Mouse (Mus musculus) gastrocnemius, adult 2 months (tissue): ENCODE data around the gene Asb18. TPM values are rescaled to one million over a fixed set of nuclear protein-coding genes. Genes with fewer than 3 reads are reported as not detected.
A peak's percentile ranks its signal among the peaks of the same experiment; 100 is the strongest.

Experiments
- DNase-seq: peaks from one replicate; pipeline ENCODE4 v3.0.0; 2022
- H3K27ac ChIP-seq: fragments of 200-600 bp; 2 replicates; pipeline ENCODE4 v1.8.1; 2022; ENCODE audit warnings: mild to moderate bottlenecking
- H3K4me3 ChIP-seq: fragments of 200-600 bp; 2 replicates; pipeline ENCODE4 v1.8.1; 2022; ENCODE audit warnings: mild to moderate bottlenecking, moderate library complexity
- CTCF ChIP-seq: fragments of 200-600 bp; IDR thresholded peaks from 2 replicates; pipeline ENCODE4 v1.8.1; 2022; ENCODE audit warnings: antibody characterized with exemption, mild to moderate bottlenecking, moderate library complexity
- intact Hi-C: fragments of 180-260 bp; cut with DNase I; formaldehyde crosslinking; loops from one replicate; pipeline ENCODE4 v1.15.1; 2025
- total RNA-seq, 2 experiments: library from RNA; stranded (reverse); gene quantifications; 2 replicates each; pipeline ENCODE4 v1.2.3; 2021

The Asb18 gene
- total RNA-seq, 2 experiments from 2014 or later, result 18.0 to 39.9 TPM

- intact Hi-C loops, result no loop called here
These were observed 85.8 kb downstream of the Asb18 start for GRCm38 (mm10) chr1:89928676-89929075.

GRCm38 (mm10) chr1:89927061-89927661 is 87.3 kb downstream of the Asb18 start:
- DNase-seq, result no peak
- no peak overlapping the region for H3K27ac ChIP-seq
- intact Hi-C loops, result no loop called here
- no peak for TF ChIP-seq CTCF
- peak overlapping the region; percentile 61 for H3K4me3 ChIP-seq

More at GRCm38 (mm10) chr1:89928676-89929075, 85.8 kb downstream of the Asb18 start:
- DNase-seq, result no peak
- Histone ChIP-seq H3K4me3 (peak overlapping the region; percentile 43), H3K27ac (no peak overlapping the region)
- no peak for TF ChIP-seq CTCF

GRCm38 (mm10) chr1:89926583-89927060 is 87.8 kb downstream of the Asb18 start:
- intact Hi-C loops, result no loop called here
- DNase-seq, result no peak
- peak overlapping the region; percentile 61 for H3K4me3 ChIP-seq
- no peak for TF ChIP-seq CTCF
- no peak overlapping the region for H3K27ac ChIP-seq

- no peak overlapping the region for H3K4me3 ChIP-seq
- DNase-seq, result no peak
- H3K27ac ChIP-seq, result no peak overlapping the region
- intact Hi-C loops, result no loop called here
- no peak for TF ChIP-seq CTCF
These were observed 88.8 kb downstream of the Asb18 start for GRCm38 (mm10) chr1:89925501-89926190.

GRCm38 (mm10) chr1:89923642-89924020 is 90.8 kb downstream of the Asb18 start:
- no peak overlapping the region for H3K27ac ChIP-seq
- DNase-seq, result no peak
- TF ChIP-seq CTCF, result no peak
- intact Hi-C loops, result no loop called here
- no peak overlapping the region for H3K4me3 ChIP-seq

DNA sequence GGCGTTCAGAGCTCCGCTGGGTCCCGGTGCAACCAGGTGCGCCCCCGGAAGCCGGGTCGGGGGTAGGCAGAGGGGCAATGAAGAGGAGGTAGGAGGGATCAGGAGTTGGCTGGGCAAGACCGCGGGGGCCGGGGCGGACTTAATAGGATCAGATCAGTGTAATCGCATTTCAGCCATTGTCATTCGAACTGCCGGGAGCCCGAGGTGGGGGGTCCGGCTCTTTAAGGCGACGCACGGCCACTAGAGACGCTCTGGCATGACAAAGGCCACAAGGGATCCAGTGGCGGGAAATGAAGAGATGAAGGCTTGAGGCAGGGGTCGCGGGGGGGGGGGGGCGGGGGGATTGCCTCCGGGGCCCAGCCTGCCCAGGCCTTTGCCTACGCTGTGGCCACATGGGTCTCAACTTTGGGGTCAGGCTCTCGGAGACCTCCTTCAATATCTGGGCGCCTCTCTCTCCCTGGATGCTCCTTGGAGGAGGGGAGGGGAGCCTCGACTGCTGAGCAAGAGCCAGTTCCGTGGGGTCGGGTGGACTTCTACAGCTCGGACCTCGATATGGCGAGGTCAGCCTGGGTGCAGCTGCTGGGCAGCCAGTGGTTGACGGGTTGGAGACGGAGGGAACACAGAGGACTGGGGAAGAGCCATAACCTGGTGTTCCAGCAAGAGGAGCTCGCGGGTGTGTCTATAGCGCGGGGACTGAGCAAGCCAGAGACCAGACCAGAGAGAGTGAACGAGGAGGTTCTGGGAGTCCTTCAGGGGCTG is 91.4 kb downstream of the Asb18 start:
- intact Hi-C loops, result no loop called here
- no peak for DNase-seq
- H3K27ac ChIP-seq, result no peak overlapping the region
- no peak overlapping the region for H3K4me3 ChIP-seq
- no peak for TF ChIP-seq CTCF

DNA sequence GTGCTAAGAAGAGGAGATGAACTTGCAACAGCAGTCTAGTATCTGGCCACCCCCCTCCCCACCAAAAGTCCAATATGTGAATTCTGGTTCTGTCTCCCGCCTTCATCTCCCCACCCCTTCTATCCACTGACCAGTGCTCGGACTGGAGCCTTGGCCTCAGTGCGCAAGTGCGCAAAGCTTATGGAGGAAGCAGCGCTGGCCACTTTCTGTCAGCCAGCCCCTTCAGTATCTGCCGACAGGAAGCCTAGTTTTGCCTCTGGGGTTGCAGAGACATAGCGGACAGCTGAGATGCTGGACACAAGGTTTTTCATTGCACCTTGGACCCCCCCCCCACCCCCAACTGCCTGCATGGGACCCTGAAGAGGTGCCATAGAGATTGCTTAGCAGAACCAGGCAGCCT is 92.2 kb downstream of the Asb18 start:
- no peak for TF ChIP-seq CTCF
- Histone ChIP-seq H3K4me3 (no peak overlapping the region), H3K27ac (no peak overlapping the region)
- intact Hi-C loops, result no loop called here
- no peak for DNase-seq

GRCm38 (mm10) chr1:89921806-89922205 is 92.7 kb downstream of the Asb18 start:
- Histone ChIP-seq H3K27ac (no peak overlapping the region), H3K4me3 (no peak overlapping the region)
- intact Hi-C loops, result no loop called here
- no peak for DNase-seq
- no peak for TF ChIP-seq CTCF

DNA sequence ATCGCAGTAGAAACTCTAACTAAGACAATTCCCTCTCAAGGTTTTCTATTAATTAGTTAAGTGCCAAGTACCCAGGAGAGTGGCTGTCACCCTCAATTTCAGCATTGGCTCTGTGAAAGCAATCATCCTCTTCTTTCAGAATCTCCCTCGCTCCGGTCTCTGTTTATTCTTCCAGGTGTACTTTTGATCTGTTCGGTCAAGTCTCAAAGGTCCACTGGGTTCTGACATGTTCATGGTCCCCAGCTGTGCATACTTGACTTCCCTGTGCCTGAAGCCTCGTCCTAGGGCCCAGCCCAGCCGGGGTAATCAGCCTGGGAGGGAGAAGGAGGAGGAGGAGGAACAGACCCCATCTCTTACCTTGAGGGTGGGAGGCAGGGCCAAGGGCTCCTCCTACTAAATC is 95.3 kb downstream of the Asb18 start:
- Histone ChIP-seq H3K27ac (no peak overlapping the region), H3K4me3 (no peak overlapping the region)
- no peak for TF ChIP-seq CTCF
- no peak for DNase-seq
- intact Hi-C loops, result no loop called here

DNA sequence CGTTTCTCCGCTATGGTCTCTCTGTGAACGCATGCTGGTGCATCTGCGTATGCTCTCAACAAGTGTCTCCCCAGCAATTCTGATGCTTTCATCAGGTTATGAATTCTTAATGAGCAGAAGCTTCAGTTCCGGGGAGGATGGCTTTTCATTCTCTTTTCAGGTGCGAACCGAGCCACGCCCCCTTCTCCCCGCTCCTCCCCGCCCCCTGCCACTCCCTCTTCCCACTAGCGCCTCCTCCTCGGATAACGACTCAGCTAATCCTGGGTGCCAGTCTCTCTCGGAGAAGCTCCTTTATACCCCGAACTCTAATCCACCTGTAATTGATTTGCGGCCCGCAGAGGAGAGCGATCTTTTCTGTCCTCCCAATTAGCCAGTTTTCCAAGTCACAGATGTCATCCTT is 96.4 kb downstream of the Asb18 start:
- intact Hi-C loops, result no loop called here
- no peak overlapping the region for H3K27ac ChIP-seq
- no peak for DNase-seq
- TF ChIP-seq CTCF, result no peak
- H3K4me3 ChIP-seq, result no peak overlapping the region

GRCm38 (mm10) chr1:89913611-89914010 is 100.9 kb downstream of the Asb18 start:
- H3K27ac ChIP-seq, result no peak overlapping the region
- no peak overlapping the region for H3K4me3 ChIP-seq
- intact Hi-C loops, result no loop called here
- no peak for DNase-seq
- no peak for TF ChIP-seq CTCF

DNA sequence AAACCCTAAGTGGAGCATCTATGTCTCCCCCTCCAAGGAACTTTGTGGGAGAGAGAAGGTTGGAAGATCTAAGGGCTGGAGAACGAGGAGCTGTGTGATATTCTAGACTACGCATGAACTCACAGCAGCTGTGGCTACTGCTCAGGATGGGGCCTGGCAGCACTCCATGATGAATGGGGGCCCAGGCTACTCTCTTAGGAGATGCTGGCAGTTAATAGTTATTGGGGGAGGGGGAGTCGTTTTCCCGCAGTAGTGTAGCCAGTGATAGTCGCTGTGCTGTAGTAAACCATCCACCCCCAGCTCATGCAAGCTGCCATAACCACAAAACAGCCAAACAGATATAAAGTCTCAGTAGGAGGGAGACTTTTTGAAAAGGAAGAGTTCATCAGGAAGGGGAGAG is 102.1 kb downstream of the Asb18 start:
- Histone ChIP-seq H3K4me3 (no peak overlapping the region), H3K27ac (no peak overlapping the region)
- no peak for TF ChIP-seq CTCF
- DNase-seq, result no peak
- intact Hi-C loops, result no loop called here

- intact Hi-C loops, result no loop called here
- TF ChIP-seq CTCF, result no peak
- no peak overlapping the region for H3K4me3 ChIP-seq
- H3K27ac ChIP-seq, result no peak overlapping the region
- no peak for DNase-seq
These were observed 104.7 kb downstream of the Asb18 start for GRCm38 (mm10) chr1:89909796-89910195.
